Mouse (Mus musculus) left cerebral cortex, postnatal 10 days (tissue): ENCODE data around the gene Itgb1. TPM values are rescaled to one million over a fixed set of nuclear protein-coding genes. Genes with fewer than 3 reads are reported as not detected.
A peak's percentile ranks its signal among the peaks of the same experiment; 100 is the strongest.

Source experiments
- DNase-seq, 2 experiments: peaks; one replicate each; pipeline ENCODE4 v3.0.0; 2021 to 2022; ENCODE audit warnings: low spot score in 2 of 2, mixed read lengths in 1 of 2; ENCODE audit errors: extremely low spot score in 1 of 2
- intact Hi-C: fragments of 180-260 bp; cut with DNase I; formaldehyde crosslinking; loops from one replicate; pipeline ENCODE4 v1.15.1; 2025
- total RNA-seq, 2 experiments: library from RNA; stranded (reverse); gene quantifications; 2 replicates each; pipeline ENCODE4 v1.2.3; 2021

Itgb1 gene
- total RNA-seq, 2 experiments from 2014 or later, result 78.7 to 79.5 TPM

DNA sequence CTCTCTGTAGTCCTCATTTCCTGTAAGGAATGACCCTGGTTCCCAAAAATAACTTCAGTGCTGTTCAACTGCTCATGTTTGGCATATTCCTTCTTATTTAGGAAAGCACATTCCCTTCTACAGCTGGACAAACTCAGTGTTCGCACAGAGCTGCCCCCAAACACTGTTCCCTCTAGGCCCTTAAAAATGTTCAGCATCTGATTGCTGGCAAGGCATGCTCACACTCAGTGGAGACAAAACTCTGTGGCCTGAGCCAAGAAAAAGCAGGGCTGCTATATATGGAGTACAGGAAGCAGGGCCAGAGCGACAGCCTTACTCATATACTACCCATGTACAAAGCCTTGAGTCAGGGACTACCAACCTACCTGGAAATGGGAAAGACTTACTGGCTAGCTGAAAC is 5.5 kb upstream of the Itgb1 start:
- DNase-seq, result peak in 1 of 2 experiments; percentile 56
- intact Hi-C loops, result no loop called here

DNA sequence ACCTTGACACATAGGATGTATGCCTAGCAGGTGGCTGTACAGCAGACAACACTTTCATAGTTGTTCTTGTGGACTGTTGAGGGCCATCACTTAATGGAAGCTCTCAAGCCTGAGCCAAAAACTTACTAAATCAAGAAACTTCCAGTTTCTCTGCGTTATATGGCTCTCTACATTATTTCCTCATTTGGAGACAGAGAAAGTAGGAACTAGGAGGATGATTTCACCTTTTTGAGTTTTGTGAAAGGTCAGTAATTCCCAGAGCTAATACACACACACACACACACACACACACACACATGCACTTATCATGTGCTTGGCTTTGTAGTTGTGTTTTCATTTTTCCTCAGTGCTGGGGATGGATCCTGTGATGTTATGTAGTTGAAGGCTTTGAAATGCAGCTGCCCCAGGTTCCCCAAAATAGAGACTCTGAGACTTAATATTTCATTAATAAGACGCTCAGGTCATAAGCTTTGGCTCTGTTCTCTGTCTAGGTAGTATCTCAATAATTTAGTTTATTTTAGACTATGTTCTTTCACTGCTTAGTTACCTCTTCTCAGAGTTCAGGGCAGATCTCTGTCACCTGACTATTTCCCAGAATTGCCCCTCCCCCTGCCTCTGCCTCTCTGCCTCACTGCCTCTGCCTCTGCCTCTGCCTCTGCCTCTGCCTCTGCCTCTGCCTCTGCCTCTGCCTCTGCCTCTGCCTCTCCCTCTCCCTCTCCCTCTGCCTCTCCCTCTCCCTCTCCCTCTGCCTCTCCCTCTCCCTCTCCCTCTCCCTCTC is 4.7 kb upstream of the Itgb1 start:
- intact Hi-C loops, result no loop called here
- no peak for DNase-seq

DNA sequence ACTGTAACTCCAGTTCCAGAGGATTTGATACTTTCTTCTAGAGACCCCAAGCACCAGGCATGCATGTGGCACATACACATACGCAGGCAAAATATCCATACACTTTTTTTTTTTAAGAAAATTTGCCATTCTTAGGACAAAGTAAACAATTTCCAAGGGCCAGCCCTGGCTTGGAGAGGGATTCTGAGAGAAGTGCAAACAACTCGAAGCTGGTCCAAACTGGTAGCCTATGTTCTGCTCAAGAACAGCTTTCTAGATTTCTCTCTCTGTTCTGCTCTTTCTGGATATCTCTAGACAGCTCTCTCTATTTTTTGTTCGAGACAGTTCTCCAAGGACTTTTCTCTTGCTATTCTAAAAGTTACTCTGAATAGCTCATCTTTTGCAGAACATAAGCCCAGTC is 3.5 kb upstream of the Itgb1 start:
- DNase-seq, result no peak
- intact Hi-C loops, result no loop called here

DNA sequence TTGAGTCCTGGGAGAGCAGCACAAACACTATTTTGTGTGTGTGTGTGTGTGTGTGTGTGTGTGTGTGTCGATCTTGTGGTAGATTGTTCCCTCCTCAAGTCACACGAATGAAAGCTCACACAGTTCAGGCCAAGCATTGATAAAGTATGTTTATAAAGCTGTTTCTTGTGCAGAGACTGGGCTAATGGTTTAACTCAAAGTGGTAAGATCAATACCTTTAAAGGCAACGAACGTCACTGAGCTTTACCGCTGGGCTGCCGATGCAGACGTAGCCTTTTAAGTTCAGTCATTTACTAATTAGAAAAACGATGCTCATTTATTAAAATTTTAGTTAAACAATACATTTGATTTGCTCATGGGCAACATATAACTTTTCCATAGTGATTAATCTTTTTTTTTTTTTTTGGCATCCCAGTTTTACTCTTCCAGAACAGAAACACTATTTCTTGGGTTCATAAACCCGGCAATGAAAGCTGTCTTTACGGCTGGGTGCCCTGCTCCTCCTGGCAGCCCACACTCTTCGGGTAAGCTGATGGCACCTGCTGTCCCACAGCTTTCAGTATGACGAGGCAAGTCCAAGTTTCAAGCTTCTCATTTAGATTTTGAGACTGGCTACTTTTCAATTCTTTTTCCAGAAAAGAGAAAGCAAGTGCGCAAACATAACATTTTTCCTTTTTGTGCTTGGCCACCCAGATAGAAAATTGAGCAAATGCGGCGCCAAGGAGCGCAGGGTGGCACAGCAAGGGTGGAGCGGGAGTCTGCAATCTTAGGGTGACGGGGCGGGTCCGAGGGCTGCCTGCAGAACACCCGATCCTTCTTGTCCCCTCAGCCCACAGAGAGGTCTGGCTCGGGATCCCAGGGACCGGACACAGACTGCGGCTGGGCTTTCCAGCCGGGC is 596 bp upstream of the Itgb1 start:
- intact Hi-C loops, result loop anchor here (5.0 kb wide), 1 partner anchor 33 kb away; no protein-coding TSS in a partner anchor
- DNase-seq, result peak in 1 of 2 experiments; percentile 24

DNA sequence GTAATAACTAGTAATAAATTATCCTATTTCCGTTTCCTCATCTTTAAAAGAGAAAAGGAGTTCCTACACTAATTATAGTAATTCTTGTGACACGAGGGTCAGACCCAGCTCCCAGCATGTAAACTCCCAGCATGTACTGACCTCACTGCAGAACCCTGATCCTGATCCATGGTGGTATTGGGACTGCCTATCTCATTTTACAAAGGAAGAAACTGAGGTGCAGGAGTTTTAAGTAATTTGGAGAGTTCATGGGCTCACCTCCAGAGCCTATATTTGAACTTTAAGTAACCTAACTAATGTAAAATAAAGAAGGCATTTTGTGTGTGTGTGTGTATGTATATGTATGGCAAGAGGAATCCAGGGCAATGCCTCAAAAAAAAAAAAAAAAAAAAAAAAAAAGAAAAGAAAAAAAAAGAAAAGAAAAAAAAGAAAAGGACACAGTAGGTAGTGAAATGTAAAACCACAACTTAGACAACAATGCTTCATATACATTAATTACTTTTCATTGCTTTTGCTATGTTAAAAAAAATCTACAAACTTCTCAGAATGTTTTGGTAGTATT is 1.1 kb downstream of the Itgb1 start:
- no peak for DNase-seq
- intact Hi-C loops, result loop anchor here (5.0 kb wide), 1 partner anchor 34 kb away; no protein-coding TSS in a partner anchor

DNA sequence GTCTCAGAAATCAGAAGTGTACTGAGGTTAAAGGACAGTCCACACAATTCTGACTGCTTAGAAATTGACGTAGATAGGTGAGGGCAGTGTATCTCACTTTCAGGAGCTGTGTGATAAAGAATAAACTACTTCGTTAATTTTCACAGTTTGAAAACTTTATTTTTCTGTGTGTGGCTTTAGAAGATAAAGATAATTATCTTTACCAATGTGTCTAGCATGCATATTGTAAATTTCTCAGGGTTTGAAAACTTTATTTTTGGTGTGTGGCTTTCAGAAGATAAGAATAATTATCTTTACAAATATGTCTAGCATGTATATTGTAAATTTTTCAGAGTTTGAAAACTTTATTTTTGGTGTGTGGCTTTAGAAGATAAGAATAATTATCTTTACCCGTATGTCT is 3.2 kb downstream of the Itgb1 start:
- DNase-seq, result no peak
- intact Hi-C loops, result loop anchor here (5.0 kb wide), 1 partner anchor 36 kb away; no protein-coding TSS in a partner anchor

DNA sequence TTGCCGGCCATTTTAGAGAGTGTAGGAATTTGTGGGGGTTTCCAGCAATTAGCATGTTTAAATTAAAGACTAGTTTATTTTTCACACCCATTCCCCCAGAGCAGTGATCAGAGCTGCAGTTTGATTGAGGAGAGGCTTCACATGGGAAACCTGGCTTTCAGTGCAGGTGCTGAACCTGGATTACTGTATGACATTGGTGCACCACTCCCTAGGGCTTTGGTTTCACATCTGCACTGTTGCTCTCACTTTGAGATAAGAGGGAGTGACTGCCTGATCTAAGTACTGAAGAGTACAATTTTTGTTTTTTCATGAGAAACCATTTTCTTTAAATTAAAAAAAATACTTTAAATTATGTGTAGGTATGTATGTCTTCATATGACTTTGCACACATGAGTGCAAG is 4.6 kb downstream of the Itgb1 start:
- intact Hi-C loops, result no loop called here
- no peak for DNase-seq

DNA sequence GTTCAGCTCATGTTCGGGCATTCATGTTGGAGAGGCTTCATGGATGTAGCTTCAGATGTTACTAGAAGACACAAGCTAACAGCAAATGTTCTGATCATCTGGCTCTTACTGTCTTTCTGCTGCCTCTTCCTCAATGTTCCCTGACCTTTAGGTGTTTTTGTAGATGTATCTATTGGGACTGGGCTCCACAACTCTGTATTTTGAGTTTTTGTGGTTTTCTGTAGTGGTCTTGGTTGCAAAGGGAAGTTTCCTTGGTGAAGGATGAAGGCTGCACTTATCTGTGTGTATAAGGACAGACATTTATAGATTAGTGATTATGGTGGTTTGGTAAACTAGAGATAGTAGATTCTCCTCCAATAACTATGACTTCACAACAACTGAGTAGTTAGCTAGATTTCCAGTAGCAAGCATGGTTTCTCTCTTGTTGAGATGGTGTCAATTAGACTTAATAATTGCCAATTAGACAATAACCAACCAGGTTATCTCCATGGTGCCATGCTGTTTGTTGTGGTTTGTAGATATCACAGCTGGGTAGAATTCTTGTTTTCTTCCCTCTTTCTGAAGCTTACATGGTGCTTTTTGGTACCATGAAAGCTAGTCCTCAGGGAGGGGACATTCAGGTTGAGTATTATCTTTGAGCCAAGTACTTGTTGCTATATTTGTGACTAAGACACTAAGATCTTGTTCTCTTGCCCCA is 11.4 kb downstream of the Itgb1 start:
- intact Hi-C loops, result no loop called here
- DNase-seq, result no peak

DNA sequence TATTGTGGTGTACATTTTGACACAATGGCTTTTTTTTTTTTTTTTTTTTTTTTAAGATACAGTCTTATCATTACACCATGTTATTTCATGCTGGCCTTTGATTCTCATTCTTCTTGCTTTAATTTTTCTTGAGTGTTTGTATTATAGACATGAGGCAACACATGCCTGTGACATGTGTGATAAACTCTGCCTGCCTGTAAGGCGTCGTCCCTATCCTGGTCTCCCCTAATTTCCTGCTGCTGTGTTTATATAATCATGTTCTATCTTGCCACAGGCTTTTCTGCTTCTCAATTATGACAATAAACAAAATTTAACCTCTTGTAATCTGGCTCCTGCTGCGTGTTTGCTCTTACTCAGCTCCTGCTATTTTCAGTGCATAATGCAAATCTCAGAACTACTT is 12.5 kb downstream of the Itgb1 start:
- DNase-seq, result no peak
- intact Hi-C loops, result no loop called here

DNA sequence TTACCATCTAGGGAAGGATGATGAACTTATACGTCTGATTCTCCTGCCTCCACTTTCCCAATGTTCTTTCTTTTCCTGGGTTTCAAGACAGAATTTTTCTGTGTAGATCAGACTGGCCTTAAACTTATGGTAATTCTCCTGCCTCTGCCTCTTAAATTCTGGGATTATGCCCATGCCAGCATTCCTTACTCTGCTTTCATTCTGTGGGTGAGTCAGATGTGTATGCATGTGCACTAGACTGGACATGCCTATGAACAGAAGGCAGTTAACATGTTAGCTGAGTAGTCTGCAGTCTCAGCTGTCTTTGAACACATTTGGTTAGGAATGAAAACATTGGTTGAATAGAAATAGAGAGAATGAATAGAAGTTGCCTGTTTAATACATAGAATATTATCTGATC is 18.9 kb downstream of the Itgb1 start:
- no peak for DNase-seq
- intact Hi-C loops, result no loop called here

DNA sequence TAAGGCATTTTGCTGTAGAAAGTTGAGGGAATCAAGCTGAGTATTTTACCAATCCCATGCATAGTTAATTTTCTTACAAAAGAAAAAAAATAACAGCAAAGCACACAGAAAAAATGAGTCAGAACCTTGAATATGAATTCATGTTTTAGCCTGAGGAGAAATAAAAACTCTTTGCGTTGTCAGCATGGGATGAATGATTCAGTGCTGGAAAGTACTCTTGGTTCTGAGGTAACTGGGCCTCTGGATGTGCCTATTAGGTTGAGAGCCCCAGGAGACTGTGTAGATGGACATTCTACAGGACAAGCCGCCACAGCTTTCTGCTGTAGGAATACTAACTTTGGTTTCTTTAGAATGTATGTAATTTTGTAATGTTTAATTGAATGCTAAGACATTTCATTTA is 19.4 kb downstream of the Itgb1 start:
- intact Hi-C loops, result loop anchor here (5.0 kb wide), 1 partner anchor 53 kb away; no protein-coding TSS in a partner anchor
- no peak for DNase-seq

DNA sequence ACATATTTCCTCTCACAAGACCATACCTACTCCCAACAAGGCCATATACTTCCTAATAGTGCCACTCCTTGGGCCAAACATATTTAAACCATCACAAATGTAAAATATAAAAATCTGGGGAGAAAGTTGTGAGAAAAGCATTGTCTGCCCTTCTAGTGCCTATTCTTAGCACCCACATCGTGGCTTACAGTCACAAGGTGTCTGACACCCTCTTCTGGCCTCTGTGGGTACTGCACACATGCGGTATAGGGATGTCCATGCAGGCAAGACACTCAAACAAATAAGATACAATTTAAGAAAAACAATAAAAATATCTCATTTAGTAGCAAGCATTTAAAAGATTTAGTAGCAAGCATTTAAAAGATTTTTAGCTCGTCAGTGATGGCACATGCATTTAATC is 23.8 kb downstream of the Itgb1 start:
- intact Hi-C loops, result loop anchor here (5.0 kb wide), 1 partner anchor 57 kb away; no protein-coding TSS in a partner anchor
- DNase-seq, result peak; percentile 65 to 80

DNA sequence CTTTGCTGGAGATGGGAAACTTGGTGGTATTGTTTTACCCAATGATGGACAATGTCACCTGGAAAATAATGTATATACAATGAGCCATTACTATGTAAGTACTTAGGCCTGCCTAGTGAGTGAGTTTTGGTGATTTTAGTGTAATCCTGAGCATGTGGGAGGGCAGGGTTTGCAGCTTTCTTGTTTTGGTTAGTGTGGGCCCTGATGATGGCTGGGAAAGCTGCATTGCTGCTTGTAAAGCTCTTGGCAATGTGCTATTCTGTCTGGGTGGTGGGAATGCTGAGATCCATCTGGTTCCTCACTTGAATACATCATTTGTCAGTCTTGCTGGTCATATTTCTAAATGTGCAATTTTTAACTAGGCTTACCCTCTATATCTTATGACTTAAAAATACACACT is 30.7 kb downstream of the Itgb1 start:
- intact Hi-C loops, result no loop called here
- peak in 1 of 2 experiments; percentile 19 for DNase-seq

DNA sequence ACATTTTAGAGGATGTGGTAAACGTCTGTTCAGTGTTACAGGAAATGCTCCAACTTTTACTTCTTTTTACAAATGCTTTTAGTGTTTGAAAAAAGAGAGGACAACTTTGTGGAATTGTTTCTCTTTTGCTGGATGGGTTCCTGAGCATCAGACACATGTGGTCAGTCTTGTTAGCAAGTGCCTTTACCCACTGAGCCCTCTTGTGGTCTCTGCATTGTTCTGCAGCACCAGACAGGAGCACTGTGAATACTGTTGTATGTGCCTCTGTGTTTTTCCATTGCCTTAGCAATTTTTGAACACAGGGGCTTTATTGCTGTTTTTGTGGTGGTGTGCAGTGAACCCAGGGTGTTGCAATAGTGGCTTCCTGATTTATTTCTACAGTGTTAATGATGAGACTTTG is 39.4 kb downstream of the Itgb1 start:
- intact Hi-C loops, result loop anchor here (5.0 kb wide), 1 partner anchor 73 kb away; no protein-coding TSS in a partner anchor
- DNase-seq, result peak; percentile 32 to 38

DNA sequence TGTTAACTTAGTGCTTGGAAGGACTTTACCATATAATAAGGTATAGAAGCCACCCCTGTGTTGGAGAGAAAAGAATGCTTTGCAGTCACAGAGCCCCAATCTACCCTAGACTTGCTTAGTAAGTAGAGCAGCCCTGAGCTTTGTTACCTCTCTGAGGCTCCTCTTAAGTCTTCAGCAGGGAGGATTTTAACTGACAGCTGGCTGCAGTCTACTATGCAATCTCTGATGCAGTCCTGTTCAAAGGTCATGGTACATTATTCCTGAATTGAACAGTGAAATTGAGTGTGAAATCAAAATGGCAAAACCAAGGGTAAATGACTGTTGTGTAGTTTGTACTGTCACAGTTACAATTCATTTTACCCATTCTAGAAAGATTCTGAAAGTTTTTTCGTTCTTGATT is 41.8 kb downstream of the Itgb1 start:
- intact Hi-C loops, result loop anchor here (5.0 kb wide), 1 partner anchor 75 kb away; no protein-coding TSS in a partner anchor
- no peak for DNase-seq

DNA sequence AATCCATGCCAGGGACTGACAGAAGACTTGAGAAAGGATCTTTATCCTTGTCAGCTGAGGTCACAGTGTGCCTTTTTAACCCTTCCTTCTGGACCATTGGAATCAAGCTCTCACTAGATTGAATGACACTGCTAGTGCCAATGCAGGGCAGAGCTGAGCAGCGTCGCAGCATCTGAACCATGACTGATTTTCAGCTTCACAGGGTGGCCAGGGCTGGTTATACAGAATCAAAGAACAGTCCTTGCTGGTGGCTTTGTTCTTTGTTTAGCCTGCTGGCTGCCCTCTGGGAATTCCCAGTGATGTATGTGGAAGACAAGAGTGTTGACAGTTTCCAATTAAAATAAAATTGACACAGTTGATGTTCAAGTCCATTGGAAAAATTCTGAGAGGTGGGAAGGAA is 46.8 kb downstream of the Itgb1 start:
- DNase-seq, result no peak
- intact Hi-C loops, result no loop called here

DNA sequence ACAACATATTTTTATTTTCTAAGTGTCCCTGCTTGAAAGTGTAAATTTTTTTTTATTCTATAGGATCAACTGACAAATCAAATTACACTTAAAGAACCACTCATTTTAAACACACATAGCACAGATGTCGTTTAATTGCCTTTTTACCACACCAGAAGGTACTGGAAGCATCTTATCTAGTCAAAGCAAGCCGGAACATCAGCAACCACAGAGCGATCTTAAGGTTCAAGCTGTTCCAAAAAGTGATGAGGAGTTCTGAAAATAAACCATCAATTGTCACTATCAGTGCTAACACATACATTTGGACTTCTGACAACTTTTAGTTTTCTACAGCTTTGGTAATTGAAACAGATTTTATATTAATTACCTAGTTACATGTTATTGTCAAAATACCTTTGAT is 48.7 kb downstream of the Itgb1 start:
- no peak for DNase-seq
- intact Hi-C loops, result no loop called here

DNA sequence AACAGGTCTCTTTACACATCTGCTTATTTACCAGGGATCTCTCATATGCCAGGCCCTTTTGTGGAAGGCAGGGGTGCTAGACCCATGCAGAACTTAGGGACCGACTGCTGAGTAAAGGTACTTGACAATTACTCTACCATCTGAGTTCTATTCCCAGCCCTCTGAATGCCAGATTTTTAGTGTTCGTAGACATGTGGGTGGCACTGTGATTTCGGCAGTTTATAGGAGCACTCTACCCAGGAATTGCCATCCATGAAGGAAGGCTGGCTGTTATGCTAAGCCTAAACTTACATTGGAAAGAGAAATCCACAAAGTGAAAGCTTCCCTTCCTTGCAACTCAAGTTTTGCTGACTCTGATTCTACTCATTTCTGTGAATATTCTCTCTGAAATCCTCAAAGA is 50.2 kb downstream of the Itgb1 start:
- intact Hi-C loops, result no loop called here
- no peak for DNase-seq
